Comparison of ENCODE assay signal across 8 mouse cellular contexts in genomic region chr1:79857681-79858388, GRCm38 (mm10). TPM values are rescaled to one million over a fixed set of nuclear protein-coding genes. Genes with fewer than 3 reads are reported as not detected.
DNase-seq lines count a peak whose midpoint lies in the region; ATAC-seq lines count a peak whose summit lies in the region.

No protein-coding gene starts in this region.

- peak overlapping the region; percentile 90 for H3K9ac ChIP-seq in lung, embryonic 16.5 days (ENCODE audit: low read length)
- peak overlapping the region; percentile 76 for H3K9ac ChIP-seq in hindbrain, embryonic 12.5 days

- no peaks in the 10 kb centered on the region for H3K27me3 ChIP-seq in lung, embryonic 16.5 days (ENCODE audit: control insufficient read depth, insufficient read depth, low read depth, low read length)
- peaks cover 4% of the 10 kb centered on the region for H3K27me3 ChIP-seq in hindbrain, embryonic 12.5 days

- 2% methylated on average over 32 of the region's 32 CpGs for WGBS in lung, embryonic 16.5 days
- WGBS in hindbrain, embryonic 12.5 days, result 2% methylated on average over 32 of the region's 32 CpGs

- peak overlapping the region; percentile 82 for H3K4me3 ChIP-seq in lung, embryonic 16.5 days (ENCODE audit: low read length)
- H3K4me3 ChIP-seq in hindbrain, embryonic 12.5 days, result peak overlapping the region; percentile 67

- DNase-seq in cerebellum, postnatal 36 days, result peak; percentile 7 to 10
- no peak for DNase-seq in lung, postnatal 25 days (ENCODE audit: low spot score)
- DNase-seq in frontal cortex, postnatal 25 days (ENCODE audit: low spot score in 2 of 2), result no peak
- DNase-seq in spleen, postnatal 36 days (ENCODE audit: low spot score in 2 of 2), result no peak

- ATAC-seq in cerebellum, adult (ENCODE audit: insufficient number of reproducible peaks, low FRiP score, low TSS enrichment), result no peak
- ATAC-seq in lung, embryonic 16.5 days (ENCODE audit: low read depth), result peak; percentile 5; the same call in 1 of the 2 replicates
- peak; percentile 61 for ATAC-seq in hindbrain, embryonic 12.5 days (ENCODE audit: low FRiP score)
- peak; percentile 7 for ATAC-seq in megakaryocyte, adult 5-6 weeks (ENCODE audit: poor library complexity, severe bottlenecking)

- H3K36me3 ChIP-seq in lung, embryonic 16.5 days (ENCODE audit: control insufficient read depth, insufficient read depth, low read length), result no peaks in the 10 kb centered on the region
- H3K36me3 ChIP-seq in hindbrain, embryonic 12.5 days, result no peaks in the 10 kb centered on the region

- H3K4me2 ChIP-seq in lung, embryonic 16.5 days (ENCODE audit: low read depth, low read length), result peak overlapping the region; percentile 95
- peak overlapping the region; percentile 95 for H3K4me2 ChIP-seq in hindbrain, embryonic 12.5 days (replicated peaks)

- H3K4me1 ChIP-seq in lung, embryonic 16.5 days (replicated peaks; ENCODE audit: control insufficient read depth, insufficient read depth, low read length), result peaks cover 31% of the 10 kb centered on the region
- H3K4me1 ChIP-seq in hindbrain, embryonic 12.5 days, result peaks cover 36% of the 10 kb centered on the region

- H3K27ac ChIP-seq in lung, embryonic 16.5 days (ENCODE audit: low read length), result peak overlapping the region; percentile 43; the same call in 1 of the 2 replicates
- no peak overlapping the region for H3K27ac ChIP-seq in hindbrain, embryonic 12.5 days

- no peaks in the 10 kb centered on the region for H3K9me3 ChIP-seq in lung, embryonic 16.5 days (ENCODE audit: control insufficient read depth, low read length)
- H3K9me3 ChIP-seq in hindbrain, embryonic 12.5 days (replicated peaks), result no peaks in the 10 kb centered on the region

RNA-seq across cellular contexts. Expression of gene Serpine2, which starts 3.1 kb away (rescaled TPM):
- 342 and 369 TPM in 2 replicates for polyA plus RNA-seq in lung, embryonic 16.5 days (2015; fragmentation: Nextera tagmentation; extraction: Ambion mirVana)
- 156 and 157 TPM in 2 replicates for polyA plus RNA-seq in hindbrain, embryonic 12.5 days (2016; fragmentation: Nextera tagmentation; extraction: Ambion mirVana)
- total RNA-seq in megakaryocyte, adult 5-6 weeks (2015), result 3.3 and 8.2 TPM in 2 replicates
- total RNA-seq in megakaryocyte, adult 5-6 weeks (2017), result 3.1 and 6.4 TPM in 2 replicates

Comparison
In these comparisons a context has a peak if more than half of its experiments do, and no peak if none do; other contexts are left out.
1. DNase-seq: peak in cerebellum, postnatal 36 days (2 of 2); none in lung, postnatal 25 days (single experiment), frontal cortex, postnatal 25 days (0 of 2) and spleen, postnatal 36 days (0 of 2).